Mouse (Mus musculus) CD4-positive, CD25-positive, alpha-beta regulatory T cell (primary cell): ENCODE data around the gene Kcnc2. TPM values are rescaled to one million over a fixed set of nuclear protein-coding genes. Genes with fewer than 3 reads are reported as not detected.

ENCODE experiments used
- polyA plus RNA-seq: library from polyadenylated mRNA; unstranded; fragments of 100-300 nt; shearing (Covaris generic); gene quantifications from one replicate; pipeline ENCODE4 v1.2.1, GENCODE M21; 2017

The Kcnc2 gene
- polyA plus RNA-seq = not detected

GRCm38 (mm10) chr10:112270887-112271802 is at the start of gene Kcnc2:
TSS of gene Kcnc2 (plus strand) at chr10:112271121.

Other genes with a start within 250 kb of the Kcnc2 start
- gene Glipr1l1, start 210.9 kb upstream of the Kcnc2 start, polyA plus RNA-seq = not detected
- gene Glipr1l2, start 187.8 kb upstream of the Kcnc2 start, polyA plus RNA-seq = not detected
- gene Glipr1l3, start 110.8 kb upstream of the Kcnc2 start, polyA plus RNA-seq = not detected
- gene Caps2, start 107.5 kb upstream of the Kcnc2 start, polyA plus RNA-seq = 0.10 TPM